Mouse (Mus musculus) fat pad, adult 2 months (tissue): ENCODE measurements around the gene Tapbp.

Experiments used
- DNase-seq: peaks from one replicate; pipeline ENCODE4 v3.0.0-alpha.2; 2011; ENCODE audit warnings: low read depth, low spot score; ENCODE audit errors: extremely low read depth

The Tapbp gene

GRCm38 (mm10) chr17:33962876-33963275 is 47.2 kb downstream of the Tapbp start:
- no peak for DNase-seq

- no peak for DNase-seq
These were observed 49.6 kb downstream of the Tapbp start for GRCm38 (mm10) chr17:33965082-33965845.

GRCm38 (mm10) chr17:33965846-33966550 is 50.3 kb downstream of the Tapbp start:
- DNase-seq, result no peak

- no peak for DNase-seq
These were observed 52.8 kb downstream of the Tapbp start for GRCm38 (mm10) chr17:33968489-33968888.

GRCm38 (mm10) chr17:33968927-33969326 is 53.2 kb downstream of the Tapbp start:
- DNase-seq, result no peak

- DNase-seq, result no peak
These were observed 53.7 kb downstream of the Tapbp start for GRCm38 (mm10) chr17:33969394-33969793.

GRCm38 (mm10) chr17:33972691-33973090 is 57.0 kb downstream of the Tapbp start:
- no peak for DNase-seq

- no peak for DNase-seq
These were observed 57.9 kb downstream of the Tapbp start for GRCm38 (mm10) chr17:33973572-33973971.

- no peak for DNase-seq
These were observed 62.3 kb downstream of the Tapbp start for GRCm38 (mm10) chr17:33977861-33978557.

- DNase-seq, result no peak
These were observed 62.9 kb downstream of the Tapbp start for GRCm38 (mm10) chr17:33978631-33979031.
